Mouse (Mus musculus) embryo, embryonic 10.5 days (tissue): ENCODE measurements around the gene Dcaf1.

Experiments
- DNase-seq: peaks from one replicate; pipeline ENCODE4 v3.0.0-alpha.2; 2015; ENCODE audit warnings: low spot score

Dcaf1 gene

DNA sequence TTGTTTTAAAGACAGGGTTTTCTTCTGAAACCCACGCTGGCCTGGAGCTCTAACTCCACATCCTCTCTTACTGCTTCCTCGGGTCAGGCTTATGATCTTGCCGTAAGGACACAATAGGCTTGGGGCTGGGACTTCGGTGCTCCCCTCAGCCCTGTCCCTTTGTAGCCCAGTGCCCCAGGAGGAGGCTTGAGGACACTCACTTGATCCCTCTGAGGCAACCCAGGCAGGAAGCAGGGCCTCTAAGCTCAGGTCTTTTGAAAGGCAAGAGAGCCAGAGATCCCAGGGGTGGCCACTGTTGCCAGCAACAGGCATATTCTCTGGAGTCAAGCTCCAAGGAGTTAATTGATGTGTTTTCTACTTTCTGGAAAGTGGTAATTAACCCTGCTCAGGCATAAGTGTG, 57.8 kb downstream of the Dcaf1 start:
- DNase-seq: no peak

DNA sequence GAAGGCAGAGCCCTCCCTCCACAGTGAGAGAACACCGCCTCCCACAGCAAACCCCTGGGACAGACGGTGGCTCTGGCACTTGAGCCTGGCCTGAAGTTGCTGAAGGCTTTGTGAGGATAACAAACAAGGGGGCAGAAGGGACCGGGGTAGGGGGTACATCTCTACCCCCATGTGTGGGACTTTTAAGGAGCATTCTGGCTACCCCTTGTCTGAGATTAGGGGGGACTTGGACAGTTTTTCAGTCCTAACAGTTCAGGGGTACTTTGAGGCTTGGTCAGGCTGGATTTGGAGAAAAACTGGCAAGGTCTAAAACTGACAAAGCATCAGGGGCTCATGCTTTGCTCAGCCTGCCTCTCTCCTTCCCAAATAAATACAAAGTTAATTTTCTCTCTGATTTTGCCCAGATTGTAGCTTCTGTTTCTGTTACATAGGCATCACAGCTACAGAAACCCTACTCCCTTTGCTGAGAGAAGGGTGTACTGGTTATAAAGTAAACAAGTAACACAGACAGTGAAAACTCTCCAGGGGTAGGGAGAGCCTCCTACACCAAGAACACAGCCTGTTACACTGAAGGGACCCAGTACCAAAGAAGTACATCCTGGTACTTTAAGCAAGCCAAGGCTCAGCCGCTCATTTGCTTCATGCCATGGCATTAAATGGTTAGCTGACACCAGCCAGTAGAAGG, 59.5 kb downstream of the Dcaf1 start:
- no peak for DNase-seq

- no peak for DNase-seq
Observed at GRCm38 (mm10) chr9:106882176-106882575, 60.5 kb downstream of the Dcaf1 start.

- DNase-seq: no peak
Observed at GRCm38 (mm10) chr9:106883085-106883484, 61.4 kb downstream of the Dcaf1 start.

DNA sequence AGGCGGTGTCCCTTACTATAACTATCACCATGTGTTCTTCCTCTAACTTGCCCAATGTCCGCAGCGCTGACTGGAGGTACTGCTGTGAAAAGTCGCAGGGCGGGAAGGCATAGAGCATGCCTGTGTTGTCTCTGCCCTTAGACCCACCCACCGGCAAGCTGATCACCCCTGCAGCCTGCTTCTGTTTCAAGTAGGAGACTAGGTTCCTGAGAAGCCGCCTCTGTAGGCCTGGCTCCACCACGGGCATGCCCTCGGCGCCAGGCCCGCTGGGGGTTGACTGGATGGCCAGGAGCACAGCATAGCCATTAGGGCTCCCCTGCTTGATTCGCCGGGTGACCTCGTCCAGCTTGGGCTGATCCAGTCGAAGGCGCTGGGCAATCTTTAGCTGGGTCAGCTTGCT, 62.6 kb downstream of the Dcaf1 start:
- DNase-seq: peak; percentile 43

DNA sequence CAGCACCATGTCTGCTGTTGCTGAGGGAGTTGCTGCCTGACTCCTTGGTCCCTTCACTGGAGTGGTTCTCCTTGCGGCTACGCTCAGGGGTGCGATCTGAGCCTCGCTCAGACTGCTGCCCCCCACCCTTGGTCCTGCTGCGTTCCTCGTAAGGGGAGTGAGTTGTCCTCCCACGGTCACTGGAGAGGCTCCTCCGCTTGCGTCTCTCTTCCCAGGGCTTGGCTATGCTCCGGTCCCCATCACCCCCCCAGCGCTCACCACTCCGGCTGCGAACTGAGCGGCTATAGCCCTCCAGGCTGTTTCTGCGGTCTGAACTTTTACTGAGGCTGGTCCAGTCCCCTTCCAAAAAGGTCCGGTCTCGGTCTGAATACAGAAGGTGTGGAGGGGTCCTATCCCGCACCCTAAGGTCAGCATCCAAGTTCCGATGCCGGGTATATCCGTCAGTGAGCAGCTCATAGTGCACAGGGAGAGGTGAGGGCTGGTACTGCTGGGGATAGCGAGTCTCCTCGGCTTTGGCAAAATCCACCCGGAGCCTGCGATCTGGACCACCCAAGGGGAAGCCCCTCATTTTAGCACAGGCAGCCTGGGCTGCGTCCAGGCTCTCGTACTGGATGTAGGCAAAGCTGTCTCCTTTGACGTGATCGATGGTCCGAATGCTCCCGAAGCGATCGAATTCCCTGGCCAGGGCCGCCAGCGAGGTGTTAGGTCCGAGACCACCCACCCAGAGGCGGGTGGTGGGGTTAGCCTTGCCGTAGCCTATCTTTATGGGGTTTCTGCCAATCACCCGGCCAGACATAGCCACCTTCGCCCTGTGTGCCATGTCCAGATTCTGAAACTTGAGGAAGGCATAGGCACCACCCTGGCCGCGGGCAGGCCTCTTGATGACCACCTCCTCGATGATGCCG, 63.6 kb downstream of the Dcaf1 start:
- DNase-seq: peak; percentile 69

DNA sequence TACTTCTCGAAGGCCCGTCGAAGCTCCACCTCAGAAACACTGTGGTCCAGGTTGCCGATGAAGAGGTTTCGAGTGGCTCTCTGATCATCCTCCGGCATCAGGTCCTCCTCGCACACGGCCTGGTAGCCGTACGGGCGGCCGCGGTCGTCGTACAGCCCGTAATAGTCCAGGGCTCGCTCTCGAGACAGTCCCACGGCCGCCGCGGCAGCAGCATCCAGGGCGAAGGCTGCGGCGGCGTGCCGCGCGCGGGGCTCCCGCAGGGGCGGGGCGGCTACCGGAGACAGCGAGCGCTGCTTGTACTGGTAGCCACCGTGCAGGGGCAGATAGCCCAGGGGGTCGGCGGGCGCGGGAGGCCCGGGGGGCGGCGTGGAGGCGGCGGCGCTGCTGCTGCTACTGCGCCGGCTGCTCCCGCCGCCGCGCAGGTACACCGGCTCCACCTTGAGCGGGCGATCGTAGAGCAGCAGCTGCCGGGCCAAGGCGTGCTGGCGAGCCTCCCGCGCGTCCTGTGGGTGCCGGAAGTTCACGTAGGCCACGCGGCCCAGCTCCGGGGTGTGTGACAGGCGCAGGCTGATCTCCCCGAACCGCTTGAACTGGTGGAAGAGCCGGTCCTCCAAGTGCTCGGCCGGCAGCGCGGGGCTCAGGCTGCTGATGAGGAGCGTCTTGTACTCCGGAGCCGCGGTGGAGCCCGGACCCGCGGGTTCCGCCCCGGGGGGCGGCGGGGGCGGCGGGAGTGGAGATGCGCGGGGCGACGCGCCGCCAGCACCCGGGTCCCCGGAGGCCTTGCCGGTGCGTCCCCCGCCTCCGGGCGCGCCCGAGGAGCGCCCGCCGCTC, 64.4 kb downstream of the Dcaf1 start:
- peak; percentile 46 for DNase-seq

GRCm38 (mm10) chr9:106886828-106887702, 65.4 kb downstream of the Dcaf1 start, which contains the start of gene Rbm15b:
TSS of gene Rbm15b (minus strand) at chr9:106887428.
- peak; percentile 99 for DNase-seq

GRCm38 (mm10) chr9:106888346-106888745, 66.7 kb downstream of the Dcaf1 start:
- DNase-seq: no peak

DNA sequence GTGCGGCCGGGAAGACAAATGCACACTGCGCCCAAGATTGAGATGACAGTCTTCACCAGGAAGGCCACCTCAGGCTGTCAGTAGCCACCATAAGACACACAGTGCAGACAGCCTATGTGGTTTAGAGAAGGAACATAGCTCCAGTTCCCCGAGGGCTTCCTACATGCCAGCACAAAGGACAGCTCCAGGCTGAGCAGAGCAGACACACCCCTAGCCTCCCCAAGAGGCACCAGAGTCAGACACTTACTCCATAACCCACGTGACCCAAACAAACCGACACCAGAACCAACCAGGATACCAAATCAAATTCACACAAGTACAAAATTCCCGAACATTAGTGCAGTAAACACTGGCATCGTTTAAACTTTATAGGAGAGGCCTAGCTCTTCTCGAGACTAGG, 67.6 kb downstream of the Dcaf1 start:
- no peak for DNase-seq

GRCm38 (mm10) chr9:106890496-106891240, 69.0 kb downstream of the Dcaf1 start:
- no peak for DNase-seq

GRCm38 (mm10) chr9:106891341-106891741, 69.7 kb downstream of the Dcaf1 start:
- DNase-seq: peak; percentile 57

DNA sequence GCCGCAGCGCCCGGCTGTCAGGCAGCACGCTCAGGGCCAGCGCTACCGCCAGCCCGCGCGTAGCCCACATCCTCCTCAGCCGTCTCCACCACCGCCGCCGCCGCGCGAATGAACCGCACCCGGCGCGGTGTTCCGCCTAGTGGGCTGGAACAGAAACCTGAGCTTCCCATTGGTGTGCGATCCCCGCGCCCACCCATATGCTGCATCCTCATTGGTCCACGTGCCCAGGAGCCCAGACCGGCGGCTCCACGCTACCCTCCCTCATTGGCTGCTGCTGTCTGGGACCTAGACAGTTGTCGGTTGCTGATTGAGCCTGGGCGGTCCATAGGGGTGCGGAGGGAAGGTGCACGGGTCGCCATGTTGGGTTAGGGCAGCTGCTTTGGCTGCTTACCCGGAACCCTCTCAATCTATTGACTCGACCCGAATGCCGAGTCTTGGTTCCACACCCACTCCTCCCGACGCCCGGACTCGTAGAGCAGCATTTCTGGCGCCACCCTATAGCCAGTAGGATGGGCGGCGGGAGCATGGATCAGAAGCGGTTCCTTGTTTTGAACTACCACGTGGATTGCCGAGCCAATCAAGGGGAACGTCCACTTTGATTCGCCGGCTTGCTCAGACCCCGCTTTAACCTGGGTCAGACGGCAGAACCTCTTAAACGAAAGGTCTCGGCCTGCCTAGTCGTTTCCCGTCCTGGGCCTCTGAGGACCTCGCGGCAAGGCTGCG, 70.3 kb downstream of the Dcaf1 start, which contains the start of gene Manf:
Gene Manf, minus strand, starts transcription at position 151 of the 723 bp plus-strand sequence.
- peak; percentile 98 for DNase-seq

GRCm38 (mm10) chr9:106892552-106892875, 70.8 kb downstream of the Dcaf1 start:
- DNase-seq: no peak

- DNase-seq: peak; percentile 42
Observed at GRCm38 (mm10) chr9:106893327-106893726, 71.7 kb downstream of the Dcaf1 start.

- no peak for DNase-seq
Observed at GRCm38 (mm10) chr9:106898901-106899300, 77.2 kb downstream of the Dcaf1 start.

- DNase-seq: no peak
Observed at GRCm38 (mm10) chr9:106901596-106901995, 79.9 kb downstream of the Dcaf1 start.

DNA sequence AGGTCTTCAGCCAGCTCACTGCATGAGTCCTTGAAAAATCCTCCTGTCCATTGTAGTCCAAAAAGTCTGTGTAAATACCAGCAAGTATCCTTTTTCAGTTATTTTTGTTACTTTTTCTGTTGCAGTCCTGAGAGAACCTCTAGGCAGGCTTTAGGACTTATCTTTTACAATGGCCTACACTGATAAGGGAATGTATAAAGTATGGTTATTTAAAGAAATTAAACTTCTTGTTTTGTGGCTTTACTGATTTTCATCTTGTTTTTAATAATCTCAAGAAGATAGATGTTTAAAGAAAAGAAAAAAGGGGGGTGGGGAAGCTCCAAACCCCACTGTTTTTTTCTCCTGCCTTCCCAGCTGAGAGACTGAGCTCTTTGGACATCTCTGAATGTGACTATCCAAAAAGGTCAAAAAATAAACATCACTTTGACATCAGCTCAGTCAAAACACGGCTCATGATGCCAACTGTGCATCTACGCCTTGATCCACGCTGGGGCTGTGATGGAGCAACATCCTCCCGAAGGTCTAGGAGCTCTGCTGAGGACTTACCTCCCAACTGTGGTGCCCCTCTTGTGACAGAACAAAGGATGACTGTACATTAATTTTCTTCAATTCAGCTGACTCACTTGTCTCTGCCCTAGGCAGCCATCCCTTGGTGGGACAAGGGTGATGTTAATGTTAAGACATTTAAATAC, 81.6 kb downstream of the Dcaf1 start:
- no peak for DNase-seq

DNA sequence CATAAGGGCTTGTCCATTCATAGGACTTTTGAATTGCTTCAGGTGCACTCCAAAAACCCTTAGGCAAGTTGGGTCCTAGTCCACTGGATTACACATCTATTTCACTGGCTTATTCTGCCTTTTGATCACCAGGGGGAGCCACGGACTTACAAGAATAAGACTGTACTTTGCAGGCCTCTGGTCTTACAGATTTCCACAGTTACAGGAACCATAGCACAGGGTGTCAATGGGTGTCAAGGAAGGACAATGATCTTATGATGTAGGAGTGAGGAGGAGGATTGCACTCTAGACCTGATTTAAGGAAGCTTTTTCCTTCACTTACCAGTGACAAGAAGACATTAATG, 82.1 kb downstream of the Dcaf1 start:
- peak; percentile 78 for DNase-seq
